Mouse (Mus musculus) adrenal gland, postnatal 10 days (tissue): ENCODE measurements at regions not wholly inside any gene's neighbourhood (a gene's known extent, or its start where the extent isn't known, plus 50 kb on each side); places are given as distances from the start of the nearest gene placed in this dataset.

Experiments
- DNase-seq: peaks from one replicate; pipeline ENCODE4 v3.0.0; 2021; ENCODE audit warnings: mixed read lengths

DNA sequence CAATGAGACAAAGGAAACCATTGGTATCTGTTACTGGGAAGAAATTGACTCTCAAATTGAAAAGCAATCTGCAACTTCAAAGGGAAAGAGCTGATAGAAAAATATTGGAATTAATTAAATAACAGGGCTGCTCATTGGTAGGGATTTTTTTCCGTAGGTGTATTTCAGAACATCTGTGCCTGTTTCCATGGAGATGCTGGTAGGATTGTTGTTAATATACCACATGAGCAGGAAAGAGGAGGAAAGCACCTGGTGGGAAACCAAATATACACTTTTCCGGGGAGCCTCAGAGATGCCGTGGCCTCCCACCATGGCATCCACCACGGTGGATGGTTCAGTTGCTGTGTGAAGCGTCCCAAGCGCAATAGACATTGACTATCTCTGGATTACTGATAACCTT lies 428.0 kb upstream of the Sphkap start:
- no peak for DNase-seq

GRCm38 (mm10) chr1:83832946-83833345 lies 424.9 kb upstream of the Sphkap start:
- DNase-seq, result no peak

DNA sequence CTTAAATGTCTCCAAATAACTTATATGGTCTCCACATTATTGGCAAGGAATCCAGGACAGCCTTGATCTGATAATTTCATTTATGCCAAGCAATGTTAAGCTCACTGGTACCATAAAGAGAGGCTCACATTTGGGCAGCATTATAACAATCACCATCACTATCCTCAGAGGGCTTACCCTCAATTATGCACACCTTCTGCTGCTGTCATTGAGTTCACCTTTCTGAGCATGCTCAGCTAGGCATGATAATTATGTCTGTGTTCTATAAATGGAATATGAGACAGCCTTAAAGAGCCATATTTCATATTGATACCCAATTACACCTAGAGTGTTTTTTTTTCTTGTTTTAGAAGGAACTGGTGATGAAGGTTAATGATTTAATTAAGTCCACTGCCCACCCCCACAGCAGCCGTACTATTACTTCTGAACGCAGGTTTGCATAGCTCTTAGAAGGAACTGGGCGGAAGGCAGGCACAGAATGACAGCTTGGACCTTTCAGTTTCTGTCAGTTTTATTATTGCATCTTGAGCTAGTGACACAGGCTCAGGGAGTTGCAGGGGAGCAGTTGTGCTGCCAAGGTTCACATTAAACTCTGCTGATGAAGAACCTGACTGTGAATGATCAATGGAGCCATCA lies 424.0 kb upstream of the Sphkap start:
- DNase-seq, result no peak

- DNase-seq, result no peak
Observed at GRCm38 (mm10) chr1:83830025-83830645, 422.1 kb upstream of the Sphkap start.

DNA sequence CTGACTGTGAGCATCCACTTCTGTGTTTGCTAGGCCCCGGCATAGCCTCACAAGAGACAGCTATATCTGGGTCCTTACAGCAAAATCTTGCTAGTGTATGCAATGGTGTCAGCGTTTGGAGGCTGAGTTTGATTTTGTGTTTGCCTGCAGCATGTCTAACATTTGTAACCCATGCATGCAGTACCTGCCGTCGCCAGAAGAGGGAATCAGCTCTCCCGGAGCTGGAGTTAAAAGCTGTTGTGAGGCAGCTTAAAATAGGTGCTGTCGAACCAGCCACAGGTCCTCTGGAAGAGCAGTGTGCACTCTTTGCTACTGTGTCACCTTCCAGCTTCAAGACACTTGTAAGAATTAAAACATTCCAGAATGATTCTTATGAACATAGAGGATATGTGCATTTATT lies 403.2 kb upstream of the Sphkap start:
- peak; percentile 15 for DNase-seq

DNA sequence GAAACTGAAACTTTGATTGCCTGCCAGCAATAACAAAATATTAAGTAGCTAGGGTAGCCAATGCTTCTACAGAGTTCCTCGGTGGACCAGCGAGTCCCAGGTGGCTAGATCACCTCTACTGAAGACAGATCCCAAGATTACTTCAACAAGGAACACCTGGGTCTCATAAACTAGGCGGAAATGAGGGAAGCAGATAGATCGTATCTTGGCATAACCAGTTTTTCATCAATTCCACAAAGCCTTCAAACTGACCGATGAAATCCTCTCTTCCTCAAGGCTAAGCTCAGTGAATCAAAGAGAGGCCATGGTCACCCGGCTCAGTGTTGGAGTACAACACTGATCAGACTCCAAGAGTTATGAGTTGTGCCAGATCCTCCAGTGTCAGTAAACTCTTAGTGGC lies 400.4 kb upstream of the Sphkap start:
- peak; percentile 7 for DNase-seq

- no peak for DNase-seq
Observed at GRCm38 (mm10) chr1:83803345-83804041, 395.5 kb upstream of the Sphkap start.

DNA sequence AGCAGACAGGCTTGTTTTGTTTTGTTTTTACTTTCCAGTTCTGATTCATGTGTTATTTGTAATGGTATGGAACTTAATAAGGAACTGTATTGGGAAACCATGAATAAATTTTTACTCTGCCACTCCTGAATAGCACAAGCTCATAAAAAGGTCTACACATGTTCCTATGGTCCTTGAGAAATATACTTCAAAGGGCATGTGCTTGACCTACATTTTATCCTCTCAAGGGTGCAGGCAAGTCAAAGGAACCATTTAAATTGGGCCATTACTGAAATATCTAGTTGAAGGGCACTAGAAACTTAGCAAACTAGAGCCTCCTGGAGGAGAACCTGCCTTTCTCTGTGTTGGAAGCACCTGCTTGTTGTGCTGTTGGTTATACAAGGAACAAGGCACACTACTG lies 393.8 kb upstream of the Sphkap start:
- DNase-seq, result no peak

DNA sequence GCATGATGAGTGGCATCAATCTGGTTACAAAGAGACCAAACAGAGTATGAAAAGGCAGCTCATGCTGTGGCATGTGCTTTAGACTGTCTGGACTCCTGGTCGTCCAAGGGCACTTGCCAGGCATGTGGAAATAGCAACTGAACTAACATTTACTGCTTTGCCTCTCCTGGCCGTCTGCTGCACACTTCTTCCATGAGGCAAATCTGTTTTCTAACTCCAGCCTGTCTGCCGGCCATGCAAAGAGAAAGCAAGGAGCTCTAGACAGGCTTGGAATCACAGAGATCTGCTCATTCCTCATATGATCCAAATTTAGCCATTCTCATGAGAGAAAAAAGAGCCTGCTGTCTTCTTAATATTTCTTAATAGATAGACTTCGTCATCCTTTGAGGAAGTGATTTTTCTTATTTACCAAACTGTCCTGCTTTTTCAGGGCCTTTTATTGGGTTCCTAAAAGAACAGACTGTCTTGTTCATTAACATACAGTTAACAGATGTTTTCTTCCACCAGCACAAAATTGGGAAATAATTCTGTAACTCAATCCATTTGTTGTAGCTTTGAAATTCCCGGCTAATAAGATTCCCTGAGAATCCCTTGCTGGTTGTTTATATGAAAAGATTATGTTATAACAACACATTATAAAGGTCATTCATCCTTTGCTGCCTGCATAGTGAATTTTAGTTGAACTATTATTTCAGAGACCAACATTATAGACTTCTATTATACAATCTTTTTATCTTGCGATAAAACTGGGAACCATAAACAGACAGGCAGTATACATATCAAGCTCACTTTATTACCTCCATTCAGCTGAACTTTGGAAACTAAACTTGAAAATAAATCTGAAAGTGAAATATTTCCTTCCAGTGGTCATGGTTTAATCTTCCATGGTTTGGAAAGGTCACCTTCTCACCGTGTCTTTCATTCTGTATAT lies 389.2 kb upstream of the Sphkap start:
- no peak for DNase-seq

DNA sequence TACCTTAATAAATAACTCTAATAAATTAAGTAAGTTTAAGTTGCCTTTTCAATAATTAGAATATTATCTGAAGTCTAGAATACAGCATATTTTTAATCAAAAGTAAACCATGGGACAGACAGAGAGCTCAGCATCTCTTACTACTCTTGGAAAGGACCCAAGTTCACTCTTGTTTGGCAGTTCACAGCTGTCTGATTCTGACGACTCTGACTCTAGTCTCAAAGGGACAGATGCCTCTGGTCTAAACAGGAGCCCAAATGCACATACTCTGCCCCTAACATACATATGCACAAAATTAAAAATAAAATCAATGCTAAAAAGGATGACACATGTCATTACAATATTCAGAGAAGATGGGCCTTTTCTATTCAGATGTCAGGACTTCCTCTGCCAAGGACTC lies 369.2 kb upstream of the Sphkap start:
- DNase-seq, result no peak

DNA sequence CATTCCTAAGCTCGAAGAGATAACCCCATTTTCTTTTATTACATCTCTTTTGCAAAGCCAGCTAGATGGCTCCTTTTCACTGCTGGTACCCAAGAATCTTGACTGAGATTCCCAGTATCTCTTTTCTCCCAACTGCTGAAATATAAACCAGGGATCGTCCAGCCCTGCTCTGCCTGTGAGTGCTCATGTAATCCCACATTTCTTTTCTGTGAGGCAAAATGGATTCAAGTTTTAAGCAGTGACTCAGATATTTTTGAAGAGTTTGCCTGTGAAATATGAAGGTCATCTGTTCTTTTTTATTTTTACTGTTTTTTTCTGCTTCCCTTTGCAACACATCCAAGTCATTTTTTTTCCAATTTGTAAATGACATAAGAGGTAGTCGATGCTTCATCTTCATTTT lies 363.2 kb upstream of the Sphkap start:
- DNase-seq, result no peak

DNA sequence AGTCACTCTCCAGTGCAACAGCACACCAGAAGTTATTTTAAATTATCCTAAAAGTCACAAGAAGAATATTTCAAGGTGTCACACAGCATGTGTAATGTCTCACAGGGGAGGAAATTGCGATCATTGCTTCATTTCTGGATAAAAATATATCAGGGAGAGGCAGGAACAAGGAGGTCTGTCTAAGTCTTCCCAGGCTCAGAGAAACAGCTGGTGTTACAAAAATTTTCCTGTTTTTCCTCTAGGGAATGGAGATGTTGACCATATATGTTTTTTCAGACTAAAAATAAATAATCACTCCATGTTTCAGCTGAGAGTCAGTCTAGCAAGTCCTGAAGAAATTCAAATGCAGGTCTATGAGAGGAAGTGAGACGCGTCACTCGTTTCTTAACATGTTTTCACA lies 353.5 kb upstream of the Sphkap start:
- DNase-seq, result no peak

- no peak for DNase-seq
Observed at GRCm38 (mm10) chr1:83756866-83757265, 348.9 kb upstream of the Sphkap start.

- DNase-seq, result no peak
Observed at GRCm38 (mm10) chr1:83755336-83755735, 347.3 kb upstream of the Sphkap start.

- DNase-seq, result no peak
Observed at GRCm38 (mm10) chr1:83752976-83753375, 345.0 kb upstream of the Sphkap start.

- no peak for DNase-seq
Observed at GRCm38 (mm10) chr1:83748974-83749373, 341.0 kb upstream of the Sphkap start.

DNA sequence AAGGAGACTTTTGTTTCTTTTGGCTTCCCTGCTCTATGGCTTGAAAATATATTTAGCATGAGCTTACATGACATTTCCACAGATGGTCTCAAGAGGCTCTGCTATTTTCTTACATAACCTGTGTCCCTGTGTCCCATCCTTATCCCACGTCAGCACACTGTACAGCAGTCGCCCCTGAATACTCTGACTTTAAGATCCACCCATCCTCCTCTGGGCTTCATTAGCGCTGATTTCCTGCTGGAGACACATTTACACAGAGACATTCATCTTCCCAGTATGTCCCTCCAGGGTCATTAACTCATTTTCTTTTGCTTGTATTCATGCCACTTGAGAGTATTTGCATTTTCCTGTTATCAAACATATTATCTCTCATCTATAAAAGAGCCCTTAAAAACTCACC lies 340.1 kb upstream of the Sphkap start:
- no peak for DNase-seq

DNA sequence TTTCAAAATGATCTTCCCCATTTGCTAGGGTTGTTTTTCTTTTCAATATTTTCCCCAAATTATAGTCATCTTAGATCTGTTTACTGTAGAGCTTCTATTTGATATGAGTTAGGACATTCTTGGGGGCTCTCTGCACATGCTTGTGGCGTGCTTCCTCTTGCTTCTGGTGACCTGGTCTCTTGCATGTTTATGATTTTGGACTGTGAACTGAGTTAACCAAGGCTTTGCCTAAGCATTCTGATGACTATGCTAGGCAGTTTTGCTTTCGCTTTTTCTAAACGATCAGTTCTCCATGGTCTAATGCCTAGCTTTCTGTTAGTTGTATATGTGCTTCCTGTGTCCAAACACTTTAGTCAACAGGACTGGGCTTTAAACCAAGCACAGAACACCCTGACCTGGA lies 339.4 kb upstream of the Sphkap start:
- DNase-seq, result no peak

- DNase-seq, result peak; percentile 58
Observed at GRCm38 (mm10) chr1:83746036-83746435, 338.0 kb upstream of the Sphkap start.

GRCm38 (mm10) chr1:83736428-83737117 lies 328.6 kb upstream of the Sphkap start:
- peak; percentile 17 for DNase-seq

DNA sequence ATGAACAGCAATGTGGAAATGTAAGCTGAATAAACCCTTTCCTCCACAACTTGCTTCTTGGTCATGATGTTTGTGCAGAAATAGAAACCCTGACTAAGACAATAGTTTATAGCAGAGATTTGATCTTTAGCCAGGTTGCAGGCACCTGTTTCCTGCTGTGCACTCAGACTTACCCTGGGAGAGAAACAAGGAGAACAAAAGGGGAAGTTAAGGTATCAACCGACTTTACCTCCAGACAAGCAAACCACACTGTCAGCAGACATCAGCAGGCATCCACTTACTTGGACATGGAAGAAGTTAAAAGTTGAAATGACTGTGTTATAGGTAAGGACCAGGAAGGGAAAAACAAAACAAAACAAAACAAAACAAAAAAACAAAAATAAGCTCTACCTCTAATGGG lies 323.7 kb upstream of the Sphkap start:
- DNase-seq, result no peak

- DNase-seq, result no peak
Observed at GRCm38 (mm10) chr1:83728810-83729209, 320.8 kb upstream of the Sphkap start.
